Mouse (Mus musculus) lung, adult 18-20 months (tissue): ENCODE results near the gene Mettl24.

ENCODE experiments used
- DNase-seq, 2 experiments: peaks; one replicate each; pipeline ENCODE4 v3.0.0; 2022; ENCODE audit warnings: mixed read lengths in 2 of 2

Gene Mettl24

GRCm38 (mm10) chr10:40683092-40683867 is at the start of gene Mettl24:
Mettl24 (plus strand) TSS chr10:40683282.
- peak; percentile 75 to 81 for DNase-seq

- DNase-seq: no peak
Measured at GRCm38 (mm10) chr10:40637331-40637730, 45.8 kb upstream of the Mettl24 start.

GRCm38 (mm10) chr10:40638276-40638675 is 44.8 kb upstream of the Mettl24 start:
- DNase-seq: no peak

GRCm38 (mm10) chr10:40638823-40639819 is 44.0 kb upstream of the Mettl24 start:
- DNase-seq: no peak

- no peak for DNase-seq
Measured at GRCm38 (mm10) chr10:40640406-40640805, 42.7 kb upstream of the Mettl24 start.

- DNase-seq: no peak
Measured at GRCm38 (mm10) chr10:40641901-40642300, 41.2 kb upstream of the Mettl24 start.

- DNase-seq: no peak
Measured at GRCm38 (mm10) chr10:40643126-40643525, 40.0 kb upstream of the Mettl24 start.

- no peak for DNase-seq
Measured at GRCm38 (mm10) chr10:40644456-40644855, 38.6 kb upstream of the Mettl24 start.

GRCm38 (mm10) chr10:40645346-40645745 is 37.7 kb upstream of the Mettl24 start:
- DNase-seq: no peak

- DNase-seq: no peak
Measured at GRCm38 (mm10) chr10:40648776-40649175, 34.3 kb upstream of the Mettl24 start.

- no peak for DNase-seq
Measured at GRCm38 (mm10) chr10:40649634-40650033, 33.4 kb upstream of the Mettl24 start.

GRCm38 (mm10) chr10:40651676-40652075 is 31.4 kb upstream of the Mettl24 start:
- no peak for DNase-seq

GRCm38 (mm10) chr10:40665270-40665669 is 17.8 kb upstream of the Mettl24 start:
- no peak for DNase-seq

- no peak for DNase-seq
Measured at GRCm38 (mm10) chr10:40666943-40667342, 16.1 kb upstream of the Mettl24 start.

GRCm38 (mm10) chr10:40668640-40669039 is 14.4 kb upstream of the Mettl24 start:
- no peak for DNase-seq

GRCm38 (mm10) chr10:40672587-40673296 is 10.3 kb upstream of the Mettl24 start:
- no peak for DNase-seq

GRCm38 (mm10) chr10:40673297-40673665 is 9.8 kb upstream of the Mettl24 start:
- no peak for DNase-seq

GRCm38 (mm10) chr10:40674151-40674550 is 8.9 kb upstream of the Mettl24 start:
- DNase-seq: no peak

GRCm38 (mm10) chr10:40675921-40676320 is 7.2 kb upstream of the Mettl24 start:
- no peak for DNase-seq

GRCm38 (mm10) chr10:40678477-40678876 is 4.6 kb upstream of the Mettl24 start:
- DNase-seq: no peak

GRCm38 (mm10) chr10:40682470-40682869 is 612 bp upstream of the Mettl24 start:
- DNase-seq: peak in 1 of 2 experiments; percentile 18

GRCm38 (mm10) chr10:40683868-40684253 is 779 bp downstream of the Mettl24 start:
- DNase-seq: peak in 1 of 2 experiments; percentile 10

GRCm38 (mm10) chr10:40684326-40684725 is 1.2 kb downstream of the Mettl24 start:
- DNase-seq: no peak
